Comparison of ENCODE assay signal across 12 mouse cellular contexts in the genomic region with DNA sequence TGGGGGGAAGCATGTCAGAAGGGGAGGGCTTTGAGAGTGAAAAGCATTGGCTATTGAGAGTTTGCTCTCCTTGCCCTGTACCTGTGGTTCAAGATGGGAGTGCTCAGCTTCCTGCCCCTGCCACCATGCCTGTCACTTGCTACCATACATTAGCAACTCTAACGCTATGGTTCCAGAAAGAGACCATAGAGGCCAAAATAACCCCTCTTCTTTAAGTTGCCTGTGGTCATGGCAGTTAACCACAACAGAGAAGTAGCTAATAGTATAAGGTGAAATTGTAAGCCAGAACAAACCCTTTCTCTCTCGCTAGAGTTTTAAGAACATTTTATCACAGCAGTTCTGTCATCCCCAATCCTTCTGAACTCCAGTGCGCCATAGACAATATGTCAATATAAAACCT.
"Had no signal": no experiment of that assay in that cellular context is flagged by ENCODE, and none has a peak within 500 bp of the region (broad histone marks: within the 10 kb centered on the region; RNA-seq: fewer than 3 reads in every experiment).

No protein-coding gene starts in this region.

- H3K36me3 ChIP-seq: midbrain, embryonic 13.5 days; midbrain, embryonic 15.5 days; neural tube, embryonic 12.5 days; stomach, embryonic 15.5 days had no signal

- H3K9me3 ChIP-seq: midbrain, embryonic 13.5 days; midbrain, embryonic 15.5 days; neural tube, embryonic 12.5 days; stomach, embryonic 15.5 days had no signal

- DNase-seq: lung, adult 18-20 months; lung, embryonic 14.5 days; lung, postnatal 10 days; lung, postnatal 4 days; right cerebral cortex, postnatal 14 days; thymus, adult 2 months; thymus, postnatal 14 days; thymus, postnatal 36 days had no signal

- H3K4me3 ChIP-seq: midbrain, embryonic 13.5 days; midbrain, embryonic 15.5 days; neural tube, embryonic 12.5 days; stomach, embryonic 15.5 days had no signal

- ATAC-seq: midbrain, embryonic 13.5 days; midbrain, embryonic 15.5 days had no signal

- H3K4me1 ChIP-seq: midbrain, embryonic 13.5 days; midbrain, embryonic 15.5 days; neural tube, embryonic 12.5 days; stomach, embryonic 15.5 days had no signal

- H3K27me3 ChIP-seq: midbrain, embryonic 13.5 days; midbrain, embryonic 15.5 days; neural tube, embryonic 12.5 days; stomach, embryonic 15.5 days had no signal
